Mouse (Mus musculus) forebrain, embryonic 14.5 days (tissue): ENCODE results near the gene Hipk4. TPM values are rescaled to one million over a fixed set of nuclear protein-coding genes. Genes with fewer than 3 reads are reported as not detected.
A peak's percentile ranks its signal among the peaks of the same experiment; 100 is the strongest.

Source experiments
- ATAC-seq: fragments of 200-750 bp; cut with Nextera tagmentation; 2 replicates; pipeline ENCODE4 v1.8.0; 2017; ENCODE audit warnings: mild to moderate bottlenecking, moderate library complexity
- DNase-seq: peaks from one replicate; pipeline ENCODE4 v3.0.0-alpha.2; 2015; ENCODE audit warnings: low spot score
- H3K27ac ChIP-seq: fragments of 300-500 bp; sonication (generic); 2 replicates; pipeline ENCODE4 v1.5.1; 2014; ENCODE audit warnings: low read depth, mild to moderate bottlenecking, control low read depth, low read length, moderate library complexity
- H3K27me3 ChIP-seq: fragments of 300-500 bp; sonication (generic); replicated peaks from 2 replicates; pipeline ENCODE4 v1.6.1; 2014; ENCODE audit warnings: low read length, control low read depth, mixed read lengths; ENCODE audit not compliant: control insufficient read depth, insufficient read depth
- H3K36me3 ChIP-seq: fragments of 300-500 bp; sonication (generic); 2 replicates; pipeline ENCODE4 v1.6.1; 2014; ENCODE audit warnings: low read length, control low read depth; ENCODE audit not compliant: control insufficient read depth, insufficient read depth
- H3K4me1 ChIP-seq: fragments of 300-500 bp; sonication (generic); 2 replicates; pipeline ENCODE4 v1.6.1; 2014; ENCODE audit warnings: antibody characterized with exemption, low read length, control low read depth; ENCODE audit not compliant: control insufficient read depth, insufficient read depth
- H3K4me2 ChIP-seq: fragments of 300-500 bp; sonication (generic); 2 replicates; pipeline ENCODE4 v1.6.1; 2014; ENCODE audit warnings: mild to moderate bottlenecking, control low read depth, low read length
- H3K4me3 ChIP-seq: fragments of 300-500 bp; sonication (generic); 2 replicates; pipeline ENCODE4 v1.5.1; 2014; ENCODE audit warnings: low read depth, low read length, control low read depth
- H3K9ac ChIP-seq: fragments of 300-500 bp; sonication (generic); 2 replicates; pipeline ENCODE4 v1.6.1; 2014; ENCODE audit warnings: mild to moderate bottlenecking, low read length, control low read depth, moderate library complexity
- H3K9me3 ChIP-seq: fragments of 300-500 bp; sonication (generic); replicated peaks from 2 replicates; pipeline ENCODE4 v1.6.1; 2016; ENCODE audit warnings: low read length, control low read depth, mixed read lengths; ENCODE audit not compliant: control insufficient read depth
- WGBS: fragments of 180-500 bp; shearing (Covaris S2); extraction: QIAGEN DNeasy Blood & Tissue Kit; methylation state at CpG from one replicate; pipeline ENCODE4 v1.1.7; 2014; 5-methylcytosine and 5-hydroxymethylcytosine counted together
- polyA plus RNA-seq: library from polyadenylated mRNA; unstranded; fragments of >200 nt; fragmentation: Nextera tagmentation; extraction: Ambion mirVana; gene quantifications from 2 replicates; pipeline ENCODE4 v1.2.1, GENCODE M21; 2014

The Hipk4 gene
- polyA plus RNA-seq, 1 experiment from 2014 or later: 0.08 TPM

- Histone ChIP-seq H3K4me2 (peak overlapping the region; percentile 43), H3K27ac (no peak overlapping the region), H3K9me3 (no peaks in the 10 kb centered on the region), H3K4me1 (peaks cover 3% of the 10 kb centered on the region; the same call in 1 of the 2 replicates), H3K4me3 (peak overlapping the region; percentile 11), H3K27me3 (no peaks in the 10 kb centered on the region), H3K9ac (peak overlapping the region; percentile 29), H3K36me3 (peaks cover 8% of the 10 kb centered on the region)
- peak; percentile 76 for DNase-seq
- peak; percentile 89 for ATAC-seq
- WGBS: 0% methylated on average over 7 of the region's 12 CpGs
These were observed 41.5 kb upstream of the Hipk4 start for GRCm38 (mm10) chr7:27481627-27481969.

GRCm38 (mm10) chr7:27483860-27484259, 39.2 kb upstream of the Hipk4 start:
- Histone ChIP-seq H3K9ac (no peak overlapping the region), H3K27me3 (no peaks in the 10 kb centered on the region), H3K4me2 (no peak overlapping the region), H3K9me3 (no peaks in the 10 kb centered on the region), H3K4me3 (no peak overlapping the region), H3K36me3 (no peaks in the 10 kb centered on the region), H3K4me1 (peaks cover 3% of the 10 kb centered on the region; the same call in 1 of the 2 replicates), H3K27ac (no peak overlapping the region)
- no peak for ATAC-seq
- no peak for DNase-seq
- 92% methylated on average over 4 of the region's 4 CpGs for WGBS

- Histone ChIP-seq H3K4me3 (peak overlapping the region; percentile 65), H3K9me3 (no peaks in the 10 kb centered on the region), H3K36me3 (no peaks in the 10 kb centered on the region), H3K4me1 (peaks cover 3% of the 10 kb centered on the region; the same call in 1 of the 2 replicates), H3K9ac (peak overlapping the region; percentile 51), H3K27ac (no peak overlapping the region), H3K4me2 (peak overlapping the region; percentile 61), H3K27me3 (no peaks in the 10 kb centered on the region)
- no peak for DNase-seq
- ATAC-seq: peak; percentile 6; the same call in 1 of the 2 replicates
- 4% methylated on average over 13 of the region's 13 CpGs for WGBS
These were observed 36.8 kb upstream of the Hipk4 start for GRCm38 (mm10) chr7:27486102-27486769.

- Histone ChIP-seq H3K4me3 (peak within 1 kb of the TSS; percentile 65), H3K27ac (peak within 1 kb of the TSS; percentile 86), H3K4me2 (peak within 1 kb of the TSS; percentile 61), H3K36me3 (no peaks in the 10 kb centered on the region), H3K4me1 (peaks cover 3% of the 10 kb centered on the region; the same call in 1 of the 2 replicates), H3K9me3 (no peaks in the 10 kb centered on the region), H3K27me3 (no peaks in the 10 kb centered on the region), H3K9ac (peak within 1 kb of the TSS; percentile 71)
- DNase-seq (peak; percentile 100), ATAC-seq (peak; percentile 98)
- under 1% methylated on average over 78 of the region's 80 CpGs for WGBS
These were observed 36.0 kb upstream of the Hipk4 start, which contains the start of gene Sertad1 for GRCm38 (mm10) chr7:27486770-27487697. Sertad1 (plus strand) TSS chr7:27486910.

- Histone ChIP-seq H3K9ac (peak overlapping the region; percentile 71), H3K4me1 (peaks cover 3% of the 10 kb centered on the region; the same call in 1 of the 2 replicates), H3K4me2 (peak overlapping the region; percentile 61), H3K9me3 (no peaks in the 10 kb centered on the region), H3K27me3 (no peaks in the 10 kb centered on the region), H3K36me3 (no peaks in the 10 kb centered on the region), H3K27ac (0 out of 2 replicates have a peak overlapping the region, but pooled peaks have one; percentile 86), H3K4me3 (peak overlapping the region; percentile 65)
- WGBS: 4% methylated on average over 13 of the region's 13 CpGs
- ATAC-seq (no peak), DNase-seq (no peak)
These were observed 35.3 kb upstream of the Hipk4 start for GRCm38 (mm10) chr7:27487740-27488268.

- Histone ChIP-seq H3K9ac (no peak overlapping the region), H3K27ac (no peak overlapping the region), H3K27me3 (no peaks in the 10 kb centered on the region), H3K4me3 (no peak overlapping the region), H3K9me3 (no peaks in the 10 kb centered on the region), H3K4me1 (peaks cover 3% of the 10 kb centered on the region; the same call in 1 of the 2 replicates), H3K36me3 (no peaks in the 10 kb centered on the region), H3K4me2 (no peak overlapping the region)
- WGBS: 90% methylated on average over 25 of the region's 25 CpGs
- DNase-seq (no peak), ATAC-seq (no peak)
These were observed 33.7 kb upstream of the Hipk4 start for GRCm38 (mm10) chr7:27489270-27489869.

- Histone ChIP-seq H3K27me3 (no peaks in the 10 kb centered on the region), H3K4me1 (peaks cover 3% of the 10 kb centered on the region; the same call in 1 of the 2 replicates), H3K27ac (peak overlapping the region; percentile 48; the same call in 1 of the 2 replicates), H3K9ac (peak overlapping the region; percentile 60; the same call in 1 of the 2 replicates), H3K36me3 (no peaks in the 10 kb centered on the region), H3K9me3 (no peaks in the 10 kb centered on the region), H3K4me2 (peak overlapping the region; percentile 51), H3K4me3 (peak overlapping the region; percentile 29)
- ATAC-seq: no peak
- no peak for DNase-seq
- WGBS: 41% methylated on average over 4 of the region's 4 CpGs
These were observed 32.9 kb upstream of the Hipk4 start for GRCm38 (mm10) chr7:27490227-27490542.

- ATAC-seq (peak; percentile 25), DNase-seq (peak; percentile 77)
These were observed 32.3 kb upstream of the Hipk4 start for GRCm38 (mm10) chr7:27490543-27491329.

More at GRCm38 (mm10) chr7:27490543-27491329, 32.3 kb upstream of the Hipk4 start:
- H3K4me3 ChIP-seq: peak overlapping the region; percentile 29
- peak overlapping the region; percentile 60 for H3K9ac ChIP-seq
- H3K27me3 ChIP-seq: no peaks in the 10 kb centered on the region
- WGBS: under 1% methylated on average over 29 of the region's 33 CpGs
- H3K36me3 ChIP-seq: no peaks in the 10 kb centered on the region
- peaks cover 3% of the 10 kb centered on the region; the same call in 1 of the 2 replicates for H3K4me1 ChIP-seq
- peak overlapping the region; percentile 48 for H3K27ac ChIP-seq
- H3K4me2 ChIP-seq: peak overlapping the region; percentile 51
- H3K9me3 ChIP-seq: no peaks in the 10 kb centered on the region
